Mouse (Mus musculus) CH12.LX (cell line): ENCODE data around the gene Uggt2.

Experiments
- BHLHE40 ChIP-seq: IDR thresholded peaks from 2 replicates; pipeline ENCODE4 v1.6.1; 2011; ENCODE audit warnings: mild to moderate bottlenecking, low read depth, low read length, improper control_type of control experiment
- CHD1 ChIP-seq: IDR thresholded peaks from 2 replicates; pipeline ENCODE4 v1.6.1; 2012; ENCODE audit warnings: low read depth, low read length, improper control_type of control experiment, inconsistent platforms
- CTCF ChIP-seq, 2 experiments: IDR thresholded peaks in 1 of 2; conservative IDR thresholded peaks in 1 of 2; 2 replicates each; pipeline ENCODE4 v1.5.1; 2011 to 2012; ENCODE audit warnings: low read depth in 2 of 2, low read length in 2 of 2, improper control_type of control experiment in 1 of 2, inconsistent platforms in 1 of 2, mild to moderate bottlenecking in 1 of 2, moderate library complexity in 1 of 2
- MAX ChIP-seq: IDR thresholded peaks from 2 replicates; pipeline ENCODE4 v1.6.1; 2011; ENCODE audit warnings: low read length, improper control_type of control experiment
- MYC ChIP-seq: IDR thresholded peaks from 2 replicates; pipeline ENCODE4 v1.6.1; 2011; ENCODE audit warnings: low read depth, mild to moderate bottlenecking, improper control_type of control experiment, low read length
- NRF1 ChIP-seq: IDR thresholded peaks from 2 replicates; pipeline ENCODE4 v1.6.1; 2014; ENCODE audit warnings: low read depth, mild to moderate bottlenecking, inconsistent platforms, low read length, improper control_type of control experiment, moderate library complexity
- POLR2A ChIP-seq: IDR thresholded peaks from 2 replicates; pipeline ENCODE4 v1.6.1; 2011; ENCODE audit warnings: low read depth, mild to moderate bottlenecking, improper control_type of control experiment, low read length
- POLR2AphosphoS2 ChIP-seq: IDR thresholded peaks from 2 replicates; pipeline ENCODE4 v1.6.1; 2011; ENCODE audit warnings: low read depth, low read length, improper control_type of control experiment
- ZKSCAN1 ChIP-seq: IDR thresholded peaks from 2 replicates; pipeline ENCODE4 v1.6.1; 2012; ENCODE audit warnings: low read depth, inconsistent platforms, low read length, improper control_type of control experiment, borderline replicate concordance

- TF ChIP-seq POLR2A, result no peak
- TF ChIP-seq BHLHE40, result no peak
- no peak for TF ChIP-seq MYC
- no peak for TF ChIP-seq CTCF (conservative IDR thresholded peaks at IDR 0.05 in 1 of 2, IDR thresholded peaks at IDR 0.05 in 1 of 2; ENCODE audit: low read depth in 2 of 2, low read length in 2 of 2)
- no peak for TF ChIP-seq MAX
- TF ChIP-seq CHD1, result no peak
- TF ChIP-seq NRF1, result no peak
- TF ChIP-seq POLR2AphosphoS2, result no peak
- no peak for TF ChIP-seq ZKSCAN1
These were observed 62.0 kb downstream of the Uggt2 start for GRCm38 (mm10) chr14:119037076-119037683.
